Mouse (Mus musculus) embryonic facial prominence, embryonic 12.5 days (tissue): ENCODE results near the gene Fyn. TPM values are rescaled to one million over a fixed set of nuclear protein-coding genes. Genes with fewer than 3 reads are reported as not detected.

Source experiments
- ATAC-seq: fragments of 200-750 bp; cut with Nextera tagmentation; 2 replicates; pipeline ENCODE4 v1.8.0; 2017; ENCODE audit not compliant: insufficient number of reproducible peaks, insufficient read depth, low FRiP score, low TSS enrichment
- H3K27ac ChIP-seq: fragments of 300-500 bp; sonication (generic); 2 replicates; pipeline ENCODE4 v1.5.1; 2016; ENCODE audit warnings: mild to moderate bottlenecking
- H3K27me3 ChIP-seq: fragments of 300-500 bp; sonication (generic); 2 replicates; pipeline ENCODE4 v1.6.1; 2016; ENCODE audit warnings: mild to moderate bottlenecking, moderate library complexity
- H3K36me3 ChIP-seq: fragments of 300-500 bp; sonication (generic); 2 replicates; pipeline ENCODE4 v1.6.1; 2016; ENCODE audit warnings: mild to moderate bottlenecking
- H3K4me1 ChIP-seq: fragments of 300-500 bp; sonication (generic); 2 replicates; pipeline ENCODE4 v1.6.1; 2016
- H3K4me2 ChIP-seq: fragments of 300-500 bp; sonication (generic); replicated peaks from 2 replicates; pipeline ENCODE4 v1.6.1; 2016; ENCODE audit warnings: mild to moderate bottlenecking, moderate library complexity
- H3K4me3 ChIP-seq: fragments of 300-500 bp; sonication (generic); 2 replicates; pipeline ENCODE4 v1.5.1; 2016; ENCODE audit warnings: mild to moderate bottlenecking
- H3K9ac ChIP-seq: fragments of 300-500 bp; sonication (generic); 2 replicates; pipeline ENCODE4 v1.6.1; 2016; ENCODE audit warnings: mild to moderate bottlenecking, moderate library complexity
- H3K9me3 ChIP-seq: fragments of 300-500 bp; sonication (generic); 2 replicates; pipeline ENCODE4 v1.6.1; 2016; ENCODE audit warnings: mild to moderate bottlenecking, moderate library complexity
- WGBS: fragments of 180-500 bp; shearing (Covaris S2); methylation state at CpG from one replicate; pipeline ENCODE4 v1.1.7; 2016; 5-methylcytosine and 5-hydroxymethylcytosine counted together
- polyA plus RNA-seq: library from polyadenylated mRNA; unstranded; fragments of >200 nt; fragmentation: Nextera tagmentation; extraction: Ambion mirVana; gene quantifications from 2 replicates; pipeline ENCODE4 v1.2.1, GENCODE M21; 2016

Fyn gene
- polyA plus RNA-seq, 1 experiment from 2014 or later = 41.8 TPM

DNA sequence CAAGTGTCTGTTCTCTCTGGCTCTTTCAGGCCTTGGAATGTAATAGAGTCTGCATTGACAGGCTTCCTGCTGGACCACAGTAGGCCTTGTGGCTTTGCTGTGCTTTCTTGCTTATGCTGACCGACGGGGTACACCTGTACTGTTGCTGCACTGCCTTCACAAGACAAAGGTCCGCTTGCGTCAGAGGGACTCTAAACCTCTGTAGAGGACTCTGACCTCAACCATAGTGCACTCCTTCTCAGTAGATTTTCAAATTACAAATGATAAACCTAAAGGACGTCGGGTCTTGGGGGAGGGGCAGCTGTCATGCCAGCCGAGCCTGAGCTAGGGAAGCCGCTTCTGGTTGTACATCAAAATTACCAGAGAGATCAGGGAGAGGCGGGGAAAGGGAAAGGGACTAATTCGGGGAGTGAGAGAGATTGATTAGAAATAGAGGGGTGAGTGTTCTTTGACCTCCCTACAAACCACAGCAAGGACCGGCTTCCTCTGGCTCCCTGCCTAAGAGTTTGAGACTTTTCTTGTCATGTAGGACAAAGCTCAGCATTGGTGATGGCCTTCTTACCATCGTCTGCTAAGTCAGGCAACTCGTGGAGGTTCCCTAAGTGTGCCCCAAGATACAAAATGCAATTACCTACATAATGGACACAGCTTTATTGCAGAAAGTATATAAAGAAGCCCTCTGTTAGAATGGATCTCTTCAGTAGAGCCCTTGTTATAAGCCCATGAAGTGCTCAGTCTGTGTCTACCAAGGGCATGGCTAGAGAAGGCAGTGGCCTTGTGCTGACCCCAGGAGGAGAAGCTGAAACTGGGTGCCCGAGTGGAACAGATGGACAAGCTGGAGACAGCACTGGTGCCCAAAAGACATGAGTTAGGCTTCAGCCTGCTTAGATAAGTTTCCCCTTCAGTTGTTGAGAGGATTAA is 64.3 kb downstream of the Fyn start:
- no peak for ATAC-seq
- Histone ChIP-seq H3K9me3 (no peaks in the 10 kb centered on the region), H3K4me3 (no peak overlapping the region), H3K27ac (no peak overlapping the region), H3K27me3 (no peaks in the 10 kb centered on the region), H3K4me1 (peaks cover 32% of the 10 kb centered on the region), H3K4me2 (no peak overlapping the region), H3K9ac (no peak overlapping the region), H3K36me3 (no peaks in the 10 kb centered on the region)
- 73% methylated on average over 14 of the region's 14 CpGs for WGBS

- Histone ChIP-seq H3K9ac (no peak overlapping the region), H3K9me3 (no peaks in the 10 kb centered on the region), H3K27me3 (no peaks in the 10 kb centered on the region), H3K4me3 (no peak overlapping the region), H3K27ac (no peak overlapping the region), H3K4me1 (peaks cover 35% of the 10 kb centered on the region), H3K4me2 (no peak overlapping the region), H3K36me3 (no peaks in the 10 kb centered on the region)
- 79% methylated on average over 7 of the region's 7 CpGs for WGBS
- no peak for ATAC-seq
These were observed 65.2 kb downstream of the Fyn start for GRCm38 (mm10) chr10:39433893-39434292.

DNA sequence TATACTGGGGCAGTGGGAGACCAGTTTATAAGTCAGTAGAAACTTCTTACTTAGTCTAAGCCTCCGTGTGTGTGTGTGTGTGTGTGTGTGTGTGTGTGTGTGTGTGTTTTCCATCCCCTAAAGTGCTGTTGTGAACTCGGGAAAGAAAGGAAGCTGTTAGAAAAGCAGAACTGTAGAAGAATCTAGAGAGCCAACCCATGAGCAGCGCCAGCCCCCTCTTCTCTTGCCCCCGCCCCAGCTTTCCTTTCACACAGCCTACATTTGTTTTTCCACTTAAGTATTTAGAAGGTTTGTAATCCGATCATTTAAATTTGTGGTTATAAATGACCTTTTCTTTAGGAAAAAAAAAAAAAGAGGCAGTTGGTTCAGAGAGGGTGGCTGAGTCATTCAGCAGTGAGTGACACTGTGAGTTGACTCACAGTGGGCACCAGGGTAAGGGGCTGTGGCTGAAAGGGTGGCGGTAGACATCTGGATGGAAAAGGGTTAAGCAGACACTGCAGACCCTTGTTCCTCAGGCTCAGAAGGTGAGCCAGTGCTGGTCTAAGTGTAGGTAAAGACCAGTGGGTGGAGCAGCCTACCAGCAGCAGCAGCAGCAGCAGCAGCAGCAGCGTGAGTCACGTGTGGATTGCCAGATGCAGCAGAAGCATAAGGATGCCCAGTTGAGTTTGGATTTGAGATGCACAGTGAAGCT is 66.2 kb downstream of the Fyn start:
- 56% methylated on average over 8 of the region's 8 CpGs for WGBS
- H3K27ac ChIP-seq = no peak overlapping the region; the same call in 1 of the 2 replicates

GRCm38 (mm10) chr10:39438905-39439304 is 70.2 kb downstream of the Fyn start:
- Histone ChIP-seq H3K36me3 (no peaks in the 10 kb centered on the region), H3K27ac (no peak overlapping the region), H3K4me1 (peaks cover 27% of the 10 kb centered on the region; the same call in 1 of the 2 replicates), H3K9ac (no peak overlapping the region), H3K9me3 (no peaks in the 10 kb centered on the region), H3K4me3 (no peak overlapping the region), H3K4me2 (no peak overlapping the region), H3K27me3 (no peaks in the 10 kb centered on the region)
- no peak for ATAC-seq
- 62% methylated on average over 5 of the region's 5 CpGs for WGBS

More for the DNA sequence above, 66.2 kb downstream of the Fyn start:
- H3K36me3 ChIP-seq = no peaks in the 10 kb centered on the region
- no peaks in the 10 kb centered on the region for H3K27me3 ChIP-seq
- H3K4me2 ChIP-seq = no peak overlapping the region
- no peak for ATAC-seq
- H3K4me1 ChIP-seq = peaks cover 33% of the 10 kb centered on the region
- no peak overlapping the region for H3K4me3 ChIP-seq
- no peaks in the 10 kb centered on the region for H3K9me3 ChIP-seq
- H3K9ac ChIP-seq = no peak overlapping the region

GRCm38 (mm10) chr10:39440506-39440905 is 71.9 kb downstream of the Fyn start:
- H3K36me3 ChIP-seq = no peaks in the 10 kb centered on the region
- ATAC-seq = no peak
- H3K9me3 ChIP-seq = no peaks in the 10 kb centered on the region
- H3K9ac ChIP-seq = no peak overlapping the region
- H3K4me3 ChIP-seq = no peak overlapping the region
- WGBS = 75% methylated on average over 9 of the region's 9 CpGs
- no peak overlapping the region for H3K4me2 ChIP-seq
- no peak overlapping the region for H3K27ac ChIP-seq
- no peaks in the 10 kb centered on the region for H3K27me3 ChIP-seq
- peaks cover 15% of the 10 kb centered on the region; the same call in 1 of the 2 replicates for H3K4me1 ChIP-seq

GRCm38 (mm10) chr10:39441636-39442035 is 73.0 kb downstream of the Fyn start:
- no peak overlapping the region for H3K9ac ChIP-seq
- no peaks in the 10 kb centered on the region for H3K36me3 ChIP-seq

GRCm38 (mm10) chr10:39443122-39443521 is 74.5 kb downstream of the Fyn start:
- Histone ChIP-seq H3K4me1 (peaks cover 14% of the 10 kb centered on the region; the same call in 1 of the 2 replicates), H3K4me2 (no peak overlapping the region), H3K36me3 (no peaks in the 10 kb centered on the region), H3K27me3 (no peaks in the 10 kb centered on the region), H3K4me3 (no peak overlapping the region), H3K9me3 (no peaks in the 10 kb centered on the region), H3K27ac (no peak overlapping the region), H3K9ac (no peak overlapping the region)
- ATAC-seq = no peak
- WGBS = 51% methylated on average over 2 of the region's 2 CpGs

More at GRCm38 (mm10) chr10:39441636-39442035, 73.0 kb downstream of the Fyn start:
- Histone ChIP-seq H3K4me1 (peaks cover 14% of the 10 kb centered on the region; the same call in 1 of the 2 replicates), H3K9me3 (no peaks in the 10 kb centered on the region), H3K4me3 (no peak overlapping the region), H3K4me2 (no peak overlapping the region), H3K27ac (no peak overlapping the region), H3K27me3 (no peaks in the 10 kb centered on the region)
- no peak for ATAC-seq

GRCm38 (mm10) chr10:39443947-39444346 is 75.3 kb downstream of the Fyn start:
- no peaks in the 10 kb centered on the region for H3K9me3 ChIP-seq
- no peak overlapping the region for H3K9ac ChIP-seq
- peaks cover 10% of the 10 kb centered on the region; the same call in 1 of the 2 replicates for H3K4me1 ChIP-seq
- H3K27me3 ChIP-seq = no peaks in the 10 kb centered on the region
- no peaks in the 10 kb centered on the region for H3K36me3 ChIP-seq
- no peak overlapping the region for H3K4me2 ChIP-seq
- H3K27ac ChIP-seq = no peak overlapping the region
- H3K4me3 ChIP-seq = no peak overlapping the region
- no peak for ATAC-seq

GRCm38 (mm10) chr10:39445870-39446269 is 77.2 kb downstream of the Fyn start:
- Histone ChIP-seq H3K9me3 (no peaks in the 10 kb centered on the region), H3K27me3 (no peaks in the 10 kb centered on the region), H3K4me1 (peaks cover 19% of the 10 kb centered on the region), H3K36me3 (no peaks in the 10 kb centered on the region), H3K4me3 (no peak overlapping the region), H3K9ac (no peak overlapping the region), H3K27ac (no peak overlapping the region), H3K4me2 (no peak overlapping the region)
- WGBS = 90% methylated on average over 11 of the region's 11 CpGs
- ATAC-seq = no peak

- Histone ChIP-seq H3K4me2 (no peak overlapping the region), H3K27ac (no peak overlapping the region), H3K9me3 (no peaks in the 10 kb centered on the region), H3K9ac (no peak overlapping the region), H3K27me3 (no peaks in the 10 kb centered on the region), H3K4me3 (no peak overlapping the region), H3K4me1 (peaks cover 27% of the 10 kb centered on the region), H3K36me3 (no peaks in the 10 kb centered on the region)
- 85% methylated on average over 5 of the region's 5 CpGs for whole genome bisulfite sequencing
- no peak for ATAC-seq
These were observed 78.1 kb downstream of the Fyn start for GRCm38 (mm10) chr10:39446706-39447105.

DNA sequence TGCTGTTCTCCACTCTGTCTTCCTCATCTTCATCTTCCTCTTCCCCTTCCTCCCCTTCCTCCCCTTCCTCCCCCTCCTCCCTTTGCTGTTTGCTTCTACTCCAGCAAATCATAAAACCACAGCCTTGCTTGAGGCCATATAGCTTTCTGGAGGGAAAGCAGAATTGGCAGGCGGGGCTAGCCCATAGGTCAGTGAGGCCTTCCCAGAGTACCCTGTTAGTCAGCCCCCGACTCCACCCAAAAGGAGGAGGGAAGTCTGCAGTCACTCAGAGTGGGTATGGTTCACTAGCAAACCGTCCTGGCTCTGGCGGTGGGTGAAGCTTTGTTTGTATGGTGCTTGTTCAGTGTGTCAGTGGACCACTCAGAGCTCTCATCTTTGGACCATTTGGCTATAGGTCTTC is 80.5 kb downstream of the Fyn start:
- Histone ChIP-seq H3K4me1 (peaks cover 35% of the 10 kb centered on the region), H3K9me3 (no peaks in the 10 kb centered on the region), H3K27me3 (no peaks in the 10 kb centered on the region), H3K27ac (no peak overlapping the region), H3K36me3 (no peaks in the 10 kb centered on the region), H3K4me2 (no peak overlapping the region), H3K9ac (no peak overlapping the region), H3K4me3 (no peak overlapping the region)
- no peak for ATAC-seq
- WGBS = 55% methylated on average over 4 of the region's 4 CpGs

DNA sequence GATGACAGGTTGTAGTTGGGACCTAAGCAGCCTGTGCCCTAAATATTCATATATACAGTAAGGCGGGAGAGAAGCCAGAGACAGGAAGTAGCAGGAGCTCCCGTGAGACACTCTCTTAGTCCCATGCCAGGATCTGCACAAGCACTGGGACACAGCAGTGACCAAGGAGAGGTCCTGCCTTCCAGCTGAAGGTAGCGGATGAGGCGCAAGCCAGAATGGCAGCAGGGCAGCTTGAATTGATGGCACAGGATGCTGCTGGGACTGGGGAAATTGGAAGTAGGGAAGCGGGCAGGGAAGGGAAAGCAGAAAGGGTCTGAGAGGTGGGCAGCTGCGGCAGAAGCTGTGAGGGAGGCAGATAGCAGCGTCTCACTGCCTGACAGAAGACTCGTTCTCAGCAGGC is 81.7 kb downstream of the Fyn start:
- H3K9ac ChIP-seq = no peak overlapping the region
- H3K36me3 ChIP-seq = no peaks in the 10 kb centered on the region
- WGBS = 64% methylated on average over 8 of the region's 8 CpGs
- no peak overlapping the region for H3K4me3 ChIP-seq
- H3K9me3 ChIP-seq = no peaks in the 10 kb centered on the region
- H3K27me3 ChIP-seq = no peaks in the 10 kb centered on the region
- peak overlapping the region; percentile 48 for H3K27ac ChIP-seq
- H3K4me1 ChIP-seq = peaks cover 39% of the 10 kb centered on the region
- no peak for ATAC-seq
- no peak overlapping the region for H3K4me2 ChIP-seq
